Mouse (Mus musculus) G1E (cell line): ENCODE results near the gene Ggcx. TPM values are rescaled to one million over a fixed set of nuclear protein-coding genes. Genes with fewer than 3 reads are reported as not detected.

Experiments
- ATAC-seq: 2 replicates; pipeline ENCODE4 v1.8.0; 2016; ENCODE audit warnings: mild to moderate bottlenecking; ENCODE audit not compliant: insufficient number of reproducible peaks, poor library complexity, low FRiP score, severe bottlenecking; ENCODE audit errors: extremely low read depth
- DNase-seq: peaks from one replicate; pipeline ENCODE4 v3.0.0; 2012; ENCODE audit warnings: low spot score
- H3K27me3 ChIP-seq: 2 replicates; pipeline ENCODE4 v1.6.1; 2012; ENCODE audit warnings: mild to moderate bottlenecking, low read length, inconsistent platforms; ENCODE audit not compliant: insufficient read depth
- H3K36me3 ChIP-seq: replicated peaks from 2 replicates; pipeline ENCODE3; 2012; ENCODE audit warnings: mild to moderate bottlenecking, inconsistent platforms
- H3K4me1 ChIP-seq: 2 replicates; pipeline ENCODE4 v1.6.1; 2012; ENCODE audit warnings: low read depth, low read length, inconsistent platforms, mixed read lengths; ENCODE audit not compliant: insufficient read depth
- H3K4me3 ChIP-seq: 2 replicates; pipeline ENCODE4 v1.5.1; 2012; ENCODE audit warnings: low read depth, mild to moderate bottlenecking, inconsistent platforms, low read length, moderate library complexity, mixed read lengths
- H3K9me3 ChIP-seq: replicated peaks from 2 replicates; pipeline ENCODE4 v1.6.1; 2012; ENCODE audit warnings: inconsistent platforms
- CTCF ChIP-seq: IDR thresholded peaks from 2 replicates; pipeline ENCODE4 v1.5.1; 2012; ENCODE audit warnings: low read depth, low read length, inconsistent platforms, mixed read lengths
- GATA1 ChIP-seq: IDR thresholded peaks from 2 replicates; pipeline ENCODE4 v1.6.1; 2012; ENCODE audit warnings: borderline replicate concordance, low read length, inconsistent platforms, mixed read lengths
- GATA2 ChIP-seq: IDR thresholded peaks from 2 replicates; pipeline ENCODE4 v1.6.1; 2012; ENCODE audit warnings: low read depth, low read length, inconsistent platforms, borderline replicate concordance
- POLR2AphosphoS5 ChIP-seq: IDR thresholded peaks from 2 replicates; pipeline ENCODE4 v1.6.1; 2012; ENCODE audit warnings: low read depth, low read length, inconsistent platforms; ENCODE audit not compliant: insufficient replicate concordance
- TAL1 ChIP-seq: conservative IDR thresholded peaks from 2 replicates; pipeline ENCODE4 v1.6.1; 2012; ENCODE audit warnings: low read depth, low read length, inconsistent platforms, mixed read lengths
- polyA plus RNA-seq: library from polyadenylated mRNA; stranded (reverse); fragments of >175 nt; gene quantifications from 2 replicates; pipeline ENCODE4 v1.2.3, GENCODE M21; 2012
- total RNA-seq, 2 experiments: library from RNA; stranded (forward) in 1 of 2; stranded (reverse) in 1 of 2; fragments of 200-1000 nt in 1 of 2; fragments of >200 nt in 1 of 2; fragmentation: Nextera tagmentation in 1 of 2; gene quantifications; 2 replicates each; pipeline ENCODE4 v1.2.3; 2014 to 2017

Ggcx gene
- total RNA-seq (2014; fragmentation: Nextera tagmentation) = 25.9 and 27.8 TPM in 2 replicates
- total RNA-seq (2017) = 9.2 and 12.4 TPM in 2 replicates
- 6.5 and 6.7 TPM in 2 replicates for polyA plus RNA-seq

GRCm38 (mm10) chr6:72414076-72414756, at the start of gene Ggcx:
Gene Ggcx, plus strand, starts transcription at chr6:72414308.
- Histone ChIP-seq H3K4me3 (peak within 1 kb of the TSS; percentile 90), H3K9me3 (no peaks in the 10 kb centered on the region), H3K36me3 (peaks cover 38% of the 10 kb centered on the region), H3K27me3 (peaks cover 5% of the 10 kb centered on the region; the same call in 1 of the 2 replicates), H3K4me1 (peaks cover 39% of the 10 kb centered on the region)
- TF ChIP-seq CTCF = no peak
- TF ChIP-seq POLR2AphosphoS5 = no peak
- TF ChIP-seq GATA2 = no peak
- TF ChIP-seq GATA1 = no peak
- TF ChIP-seq TAL1 = no peak
- DNase-seq = peak; percentile 82
- ATAC-seq = peak; percentile 81

DNA sequence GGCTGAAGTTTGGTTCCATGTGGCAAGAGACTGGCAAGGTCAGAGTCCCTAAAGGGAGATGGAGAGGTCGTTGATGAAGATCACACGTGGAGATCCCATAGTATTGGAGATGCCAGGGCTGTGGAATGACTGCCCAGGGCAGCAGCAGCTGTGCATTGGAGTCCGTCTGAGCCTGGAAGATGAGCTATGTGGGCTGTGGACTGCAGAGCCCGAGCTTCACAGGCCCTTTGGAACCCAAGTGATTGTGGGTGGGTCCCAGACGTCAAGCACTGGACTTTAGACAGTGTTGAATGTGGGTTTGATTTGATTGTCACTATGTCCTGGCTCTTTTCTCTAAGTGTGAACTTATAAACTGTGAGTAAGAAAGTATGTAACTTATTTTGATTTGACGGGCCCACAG, 49.1 kb upstream of the Ggcx start:
- no peak overlapping the region for H3K4me3 ChIP-seq
- peaks cover 45% of the 10 kb centered on the region for H3K36me3 ChIP-seq
- TF ChIP-seq POLR2AphosphoS5 (no peak; the same call in 1 of the 2 replicates), CTCF (no peak), GATA1 (no peak), TAL1 (no peak), GATA2 (no peak)

DNA sequence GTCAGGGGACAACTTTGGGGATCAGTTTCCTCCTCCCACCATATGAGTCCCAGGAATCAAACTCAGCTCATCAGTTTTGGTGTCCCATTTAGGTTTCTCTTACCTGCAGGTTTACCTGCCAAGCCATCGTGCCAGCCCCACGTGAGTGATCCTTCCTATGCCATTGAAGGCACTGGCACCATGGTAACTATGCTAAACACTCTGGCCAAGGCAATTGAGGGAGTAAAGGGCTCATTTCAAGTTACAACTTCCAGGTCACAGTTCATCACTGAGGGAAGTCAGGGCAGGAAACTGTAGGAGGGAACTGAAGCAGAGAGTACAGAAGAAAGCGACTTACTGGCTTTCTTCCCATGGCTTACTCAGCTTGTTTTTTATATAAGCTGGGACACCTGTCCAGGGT, 47.8 kb upstream of the Ggcx start:
- ATAC-seq (no peak), DNase-seq (no peak)
- Histone ChIP-seq H3K27me3 (no peaks in the 10 kb centered on the region), H3K4me3 (no peak overlapping the region), H3K4me1 (peaks cover 61% of the 10 kb centered on the region), H3K36me3 (peaks cover 45% of the 10 kb centered on the region), H3K9me3 (no peaks in the 10 kb centered on the region)
- no peak for TF ChIP-seq POLR2AphosphoS5

More for the DNA sequence above, 49.1 kb upstream of the Ggcx start:
- ATAC-seq (no peak), DNase-seq (no peak)
- H3K27me3 ChIP-seq = no peaks in the 10 kb centered on the region
- H3K4me1 ChIP-seq = peaks cover 61% of the 10 kb centered on the region
- no peaks in the 10 kb centered on the region for H3K9me3 ChIP-seq

- Histone ChIP-seq H3K4me3 (no peak within 1 kb of the TSS), H3K4me1 (peaks cover 63% of the 10 kb centered on the region), H3K27me3 (no peaks in the 10 kb centered on the region), H3K36me3 (peaks cover 50% of the 10 kb centered on the region), H3K9me3 (no peaks in the 10 kb centered on the region)
- DNase-seq (no peak), ATAC-seq (no peak)
- TF ChIP-seq POLR2AphosphoS5 (no peak), TAL1 (no peak), GATA2 (no peak), CTCF (no peak), GATA1 (no peak)
Observed at GRCm38 (mm10) chr6:72366844-72367443, 47.2 kb upstream of the Ggcx start, which contains the start of gene Rnf181. Gene Rnf181, minus strand, starts transcription at chr6:72366956.

- Histone ChIP-seq H3K4me1 (peaks cover 68% of the 10 kb centered on the region), H3K27me3 (no peaks in the 10 kb centered on the region), H3K4me3 (no peak overlapping the region), H3K36me3 (peaks cover 56% of the 10 kb centered on the region), H3K9me3 (no peaks in the 10 kb centered on the region)
- ATAC-seq = no peak
- DNase-seq = no peak
- no peak for TF ChIP-seq GATA1
- no peak for TF ChIP-seq CTCF
- no peak for TF ChIP-seq GATA2
- TF ChIP-seq POLR2AphosphoS5 = no peak
- no peak for TF ChIP-seq TAL1
Observed at GRCm38 (mm10) chr6:72367460-72367974, 46.6 kb upstream of the Ggcx start.

DNA sequence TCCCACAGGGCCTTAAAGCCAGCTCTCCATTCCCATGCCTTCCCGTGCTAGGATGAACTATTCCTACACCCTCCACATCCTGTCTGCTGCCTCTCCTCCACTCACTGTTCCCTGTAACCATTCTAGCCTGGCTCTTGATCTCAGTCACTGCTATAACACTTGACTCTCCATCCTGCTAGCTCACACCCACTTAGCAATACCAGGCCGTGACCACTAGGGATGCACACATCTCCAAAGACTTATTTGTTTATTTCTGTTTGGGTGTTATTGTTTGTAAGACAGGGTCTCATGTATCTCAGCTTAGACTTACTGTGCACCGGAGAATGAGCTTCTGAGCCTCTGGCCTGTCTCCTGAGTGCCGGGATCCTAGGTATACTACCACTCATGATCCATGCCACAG, 44.6 kb upstream of the Ggcx start:
- Histone ChIP-seq H3K4me1 (peaks cover 71% of the 10 kb centered on the region), H3K27me3 (no peaks in the 10 kb centered on the region), H3K4me3 (no peak overlapping the region), H3K9me3 (no peaks in the 10 kb centered on the region), H3K36me3 (peaks cover 76% of the 10 kb centered on the region)
- DNase-seq (no peak), ATAC-seq (no peak)
- no peak for TF ChIP-seq TAL1
- TF ChIP-seq CTCF = peak; percentile 34; the same call in 1 of the 2 replicates
